Mouse (Mus musculus) liver, embryonic 11.5 days (tissue): Measurements from ENCODE around the gene Gm11444. TPM values are rescaled to one million over a fixed set of nuclear protein-coding genes. Genes with fewer than 3 reads are reported as not detected.

Experiments
- ATAC-seq: fragments of 200-750 bp; cut with Nextera tagmentation; replicated peaks from 2 replicates; pipeline ENCODE4 v1.8.0; 2017; ENCODE audit warnings: moderate number of reproducible peaks, mild to moderate bottlenecking, moderate TSS enrichment, moderate library complexity; ENCODE audit not compliant: low FRiP score
- DNase-seq: peaks from one replicate; pipeline ENCODE4 v3.0.0-alpha.2; 2017; ENCODE audit warnings: low spot score
- H3K27ac ChIP-seq: fragments of 300-500 bp; sonication (generic); 2 replicates; pipeline ENCODE4 v1.5.1; 2014; ENCODE audit warnings: mild to moderate bottlenecking, low read depth, low read length, control low read depth
- H3K27me3 ChIP-seq: fragments of 300-500 bp; sonication (generic); replicated peaks from 2 replicates; pipeline ENCODE4 v1.6.1; 2014; ENCODE audit warnings: low read length, mixed read lengths; ENCODE audit not compliant: control insufficient read depth, insufficient read depth
- H3K36me3 ChIP-seq: fragments of 300-500 bp; sonication (generic); 2 replicates; pipeline ENCODE4 v1.6.1; 2014; ENCODE audit warnings: mild to moderate bottlenecking, low read length, moderate library complexity, mixed read lengths; ENCODE audit not compliant: control insufficient read depth, insufficient read depth
- H3K4me1 ChIP-seq: fragments of 300-500 bp; sonication (generic); replicated peaks from 2 replicates; pipeline ENCODE4 v1.6.1; 2014; ENCODE audit warnings: low read length, mixed read lengths; ENCODE audit not compliant: control insufficient read depth, insufficient read depth
- H3K4me2 ChIP-seq: fragments of 300-500 bp; sonication (generic); 2 replicates; pipeline ENCODE4 v1.6.1; 2014; ENCODE audit warnings: mild to moderate bottlenecking, control low read depth, moderate library complexity
- H3K4me3 ChIP-seq: fragments of 300-500 bp; sonication (generic); 2 replicates; pipeline ENCODE4 v1.5.1; 2014; ENCODE audit warnings: low read depth, low read length, control low read depth
- H3K9ac ChIP-seq: fragments of 300-500 bp; sonication (generic); 2 replicates; pipeline ENCODE4 v1.6.1; 2014; ENCODE audit warnings: low read depth, low read length, control low read depth
- H3K9me3 ChIP-seq: fragments of 300-500 bp; sonication (generic); 2 replicates; pipeline ENCODE4 v1.6.1; 2016; ENCODE audit warnings: low read length, inconsistent platforms, mixed read lengths; ENCODE audit not compliant: control insufficient read depth
- WGBS: fragments of 180-500 bp; shearing (Covaris S2); extraction: QIAGEN DNeasy Blood & Tissue Kit; methylation state at CpG from one replicate; pipeline ENCODE4 v1.1.7; 2014; 5-methylcytosine and 5-hydroxymethylcytosine counted together
- polyA plus RNA-seq: library from polyadenylated mRNA; unstranded; fragments of >200 nt; fragmentation: Nextera tagmentation; extraction: Ambion mirVana; gene quantifications from 2 replicates; pipeline ENCODE4 v1.2.1, GENCODE M21; 2014

The Gm11444 gene
- polyA plus RNA-seq, 1 experiment from 2014 or later, result not detected

GRCm38 (mm10) chr11:85833761-85834385, 16.3 kb downstream of the Gm11444 start:
- H3K4me3 ChIP-seq, result peak overlapping the region; percentile 62
- H3K27ac ChIP-seq, result no peak overlapping the region; the same call in 1 of the 2 replicates
- no peaks in the 10 kb centered on the region for H3K36me3 ChIP-seq
- no peak for DNase-seq
- peaks cover 100% of the 10 kb centered on the region for H3K27me3 ChIP-seq
- peak overlapping the region; percentile 80 for H3K4me2 ChIP-seq
- peaks cover 33% of the 10 kb centered on the region for H3K4me1 ChIP-seq
- 5% methylated on average over 11 of the region's 11 CpGs for WGBS
- no peaks in the 10 kb centered on the region for H3K9me3 ChIP-seq
- ATAC-seq, result no peak
- peak overlapping the region; percentile 67; the same call in 1 of the 2 replicates for H3K9ac ChIP-seq

GRCm38 (mm10) chr11:85833081-85833521, 17.0 kb downstream of the Gm11444 start:
- peak overlapping the region; percentile 68 for H3K27ac ChIP-seq
- DNase-seq, result peak; percentile 57
- H3K36me3 ChIP-seq, result no peaks in the 10 kb centered on the region
- H3K9me3 ChIP-seq, result no peaks in the 10 kb centered on the region
- WGBS, result under 1% methylated on average over 51 of the region's 54 CpGs
- no peak for ATAC-seq
- H3K4me2 ChIP-seq, result peak overlapping the region; percentile 80
- peak overlapping the region; percentile 67 for H3K9ac ChIP-seq
- H3K27me3 ChIP-seq, result peaks cover 100% of the 10 kb centered on the region
- peak overlapping the region; percentile 62 for H3K4me3 ChIP-seq
- H3K4me1 ChIP-seq, result peaks cover 34% of the 10 kb centered on the region

- ATAC-seq, result peak; percentile 32; the same call in 1 of the 2 replicates
- peaks cover 35% of the 10 kb centered on the region for H3K4me1 ChIP-seq
- peak within 1 kb of the TSS; percentile 67 for H3K9ac ChIP-seq
- peak within 1 kb of the TSS; percentile 68 for H3K27ac ChIP-seq
- no peaks in the 10 kb centered on the region for H3K9me3 ChIP-seq
- no peaks in the 10 kb centered on the region for H3K36me3 ChIP-seq
- H3K4me2 ChIP-seq, result peak within 1 kb of the TSS; percentile 80
- H3K4me3 ChIP-seq, result peak within 1 kb of the TSS; percentile 62
- under 1% methylated on average over 51 of the region's 52 CpGs for WGBS
- peaks cover 100% of the 10 kb centered on the region for H3K27me3 ChIP-seq
- peak; percentile 73 for DNase-seq
Observed at GRCm38 (mm10) chr11:85832231-85832924, 17.8 kb downstream of the Gm11444 start, which contains the start of gene Tbx2. TSS of gene Tbx2 (plus strand) at chr11:85832551.

GRCm38 (mm10) chr11:85831656-85832230, 18.4 kb downstream of the Gm11444 start:
- DNase-seq (no peak), ATAC-seq (no peak)

GRCm38 (mm10) chr11:85830901-85831341, 19.2 kb downstream of the Gm11444 start:
- peak overlapping the region; percentile 6 for H3K4me2 ChIP-seq
- peaks cover 42% of the 10 kb centered on the region for H3K4me1 ChIP-seq
- ATAC-seq (no peak), DNase-seq (peak; percentile 61)
- WGBS, result 2% methylated on average over 17 of the region's 17 CpGs
- no peaks in the 10 kb centered on the region for H3K36me3 ChIP-seq
- no peak overlapping the region for H3K4me3 ChIP-seq
- no peaks in the 10 kb centered on the region for H3K9me3 ChIP-seq
- H3K27me3 ChIP-seq, result peaks cover 100% of the 10 kb centered on the region
- H3K27ac ChIP-seq, result no peak overlapping the region
- H3K9ac ChIP-seq, result no peak overlapping the region

More at GRCm38 (mm10) chr11:85831656-85832230, 18.4 kb downstream of the Gm11444 start:
- Histone ChIP-seq H3K27ac (peak overlapping the region; percentile 48; the same call in 1 of the 2 replicates), H3K36me3 (no peaks in the 10 kb centered on the region), H3K9ac (peak overlapping the region; percentile 59), H3K4me2 (peak overlapping the region; percentile 80), H3K4me1 (peaks cover 42% of the 10 kb centered on the region), H3K4me3 (peak overlapping the region; percentile 62), H3K9me3 (no peaks in the 10 kb centered on the region), H3K27me3 (peaks cover 100% of the 10 kb centered on the region)
- WGBS, result under 1% methylated on average over 33 of the region's 33 CpGs

GRCm38 (mm10) chr11:85829520-85830440, 20.4 kb downstream of the Gm11444 start:
- DNase-seq, result peak; percentile 57
- H3K9me3 ChIP-seq, result no peaks in the 10 kb centered on the region
- no peak overlapping the region for H3K9ac ChIP-seq
- no peak overlapping the region for H3K27ac ChIP-seq
- peak overlapping the region; percentile 43 for H3K4me2 ChIP-seq
- H3K4me3 ChIP-seq, result peak overlapping the region; percentile 5
- H3K4me1 ChIP-seq, result peaks cover 53% of the 10 kb centered on the region
- ATAC-seq, result no peak
- peaks cover 100% of the 10 kb centered on the region for H3K27me3 ChIP-seq
- WGBS, result 2% methylated on average over 61 of the region's 61 CpGs
- H3K36me3 ChIP-seq, result no peaks in the 10 kb centered on the region

GRCm38 (mm10) chr11:85828691-85829519, 21.2 kb downstream of the Gm11444 start:
- Histone ChIP-seq H3K27me3 (peaks cover 95% of the 10 kb centered on the region), H3K9me3 (no peaks in the 10 kb centered on the region), H3K4me1 (peaks cover 54% of the 10 kb centered on the region), H3K4me2 (peak overlapping the region; percentile 43), H3K27ac (no peak overlapping the region), H3K9ac (no peak overlapping the region), H3K4me3 (peak overlapping the region; percentile 5), H3K36me3 (no peaks in the 10 kb centered on the region)
- WGBS, result 9% methylated on average over 38 of the region's 38 CpGs
- no peak for DNase-seq
- no peak for ATAC-seq
